Comparison of ENCODE assay signal across 15 mouse cellular contexts in genomic region chr5:39841186-39841585, GRCm38 (mm10).
DNase-seq lines count a peak whose midpoint lies in the region; ATAC-seq and TF ChIP-seq lines count a peak whose summit lies in the region.
"Had no signal": no experiment of that assay in that cellular context is flagged by ENCODE, and none has a peak within 500 bp of the region (broad histone marks: within the 10 kb centered on the region; RNA-seq: fewer than 3 reads in every experiment).

No protein-coding gene starts in this region.

- no peak for TF ChIP-seq EP300 in stomach, postnatal 0 days (optimal IDR thresholded peaks at IDR 0.05)

- no peaks in the 10 kb centered on the region for H3K9me3 ChIP-seq in stomach, postnatal 0 days (ENCODE audit: control insufficient read depth, low read length)
- H3K9me3 ChIP-seq in forebrain, embryonic 15.5 days = no peaks in the 10 kb centered on the region
- H3K9me3 ChIP-seq: embryonic facial prominence, embryonic 12.5 days; limb, embryonic 13.5 days; lung, embryonic 15.5 days; midbrain, embryonic 13.5 days had no signal

- intact Hi-C loops in heart, postnatal 25 days (cut with DNase I) = no loop called here

- TF ChIP-seq CTCF in stomach, postnatal 0 days (IDR thresholded peaks at IDR 0.05; ENCODE audit: low read depth) = no peak

- no peaks in the 10 kb centered on the region for H3K4me1 ChIP-seq in stomach, postnatal 0 days (replicated peaks; ENCODE audit: control insufficient read depth, insufficient read depth)
- H3K4me1 ChIP-seq in forebrain, embryonic 15.5 days = no peaks in the 10 kb centered on the region
- H3K4me1 ChIP-seq: embryonic facial prominence, embryonic 12.5 days; limb, embryonic 13.5 days; lung, embryonic 15.5 days; midbrain, embryonic 13.5 days had no signal

- no peak for ATAC-seq in stomach, postnatal 0 days (ENCODE audit: low FRiP score, low TSS enrichment)
- no peak for ATAC-seq in forebrain, embryonic 15.5 days (replicated peaks)
- ATAC-seq: forebrain, postnatal 0 days; hindbrain, embryonic 16.5 days; midbrain, embryonic 13.5 days had no signal

- H3K9ac ChIP-seq in stomach, postnatal 0 days (ENCODE audit: low read length) = no peak overlapping the region
- H3K9ac ChIP-seq in forebrain, embryonic 15.5 days (replicated peaks) = no peak overlapping the region
- H3K9ac ChIP-seq: embryonic facial prominence, embryonic 12.5 days; forebrain, postnatal 0 days; limb, embryonic 13.5 days; lung, embryonic 15.5 days; midbrain, embryonic 13.5 days had no signal

- peak overlapping the region; percentile 49; the same call in 1 of the 2 replicates for H3K27ac ChIP-seq in stomach, postnatal 0 days (replicated peaks)
- H3K27ac ChIP-seq in forebrain, embryonic 15.5 days (replicated peaks) = no peak overlapping the region
- H3K27ac ChIP-seq: embryonic facial prominence, embryonic 12.5 days; limb, embryonic 13.5 days; lung, embryonic 15.5 days; midbrain, embryonic 13.5 days had no signal

- DNase-seq in adrenal gland, postnatal 36 days = peak; percentile 1 to 18
- DNase-seq in adrenal gland, postnatal 14 days = no peak
- DNase-seq in lung, postnatal 36 days = peak; percentile 4
- no peak for DNase-seq in lung, postnatal 10 days
- peak; percentile 52 for DNase-seq in heart, postnatal 25 days (ENCODE audit: low spot score)
- no peak for DNase-seq in stomach, postnatal 0 days (ENCODE audit: low spot score)
- DNase-seq in thymus, postnatal 25 days = no peak
- DNase-seq: forebrain, postnatal 0 days; right cerebral cortex, postnatal 14 days had no signal

- 74% methylated on average over 3 of the region's 3 CpGs for WGBS in stomach, postnatal 0 days
- whole genome bisulfite sequencing in forebrain, embryonic 15.5 days = 45% methylated on average over 3 of the region's 3 CpGs

- no peaks in the 10 kb centered on the region for H3K36me3 ChIP-seq in stomach, postnatal 0 days (ENCODE audit: control insufficient read depth, insufficient read depth, low read length)
- H3K36me3 ChIP-seq in forebrain, embryonic 15.5 days = no peaks in the 10 kb centered on the region
- H3K36me3 ChIP-seq: embryonic facial prominence, embryonic 12.5 days; limb, embryonic 13.5 days; lung, embryonic 15.5 days; midbrain, embryonic 13.5 days had no signal

- no peak overlapping the region for H3K4me3 ChIP-seq in stomach, postnatal 0 days (ENCODE audit: low read depth, low read length)
- no peak overlapping the region for H3K4me3 ChIP-seq in forebrain, embryonic 15.5 days
- H3K4me3 ChIP-seq: embryonic facial prominence, embryonic 12.5 days; limb, embryonic 13.5 days; lung, embryonic 15.5 days; midbrain, embryonic 13.5 days had no signal

- H3K27me3 ChIP-seq in stomach, postnatal 0 days (ENCODE audit: control insufficient read depth, insufficient read depth, low read length) = no peaks in the 10 kb centered on the region
- H3K27me3 ChIP-seq in forebrain, embryonic 15.5 days = no peaks in the 10 kb centered on the region
- H3K27me3 ChIP-seq: embryonic facial prominence, embryonic 12.5 days; limb, embryonic 13.5 days; lung, embryonic 15.5 days; midbrain, embryonic 13.5 days had no signal

- H3K4me2 ChIP-seq in stomach, postnatal 0 days (replicated peaks; ENCODE audit: low read depth) = no peak overlapping the region
- no peak overlapping the region for H3K4me2 ChIP-seq in forebrain, embryonic 15.5 days (replicated peaks)
- H3K4me2 ChIP-seq: embryonic facial prominence, embryonic 12.5 days; limb, embryonic 13.5 days; lung, embryonic 15.5 days; midbrain, embryonic 13.5 days had no signal

Comparison
In these comparisons a context has a peak if more than half of its experiments do, and no peak if none do; other contexts are left out.
1. DNase-seq: peak in adrenal gland, postnatal 36 days (2 of 2), lung, postnatal 36 days (single experiment) and heart, postnatal 25 days (single experiment); none in adrenal gland, postnatal 14 days (single experiment), lung, postnatal 10 days (single experiment), stomach, postnatal 0 days (single experiment) and thymus, postnatal 25 days (single experiment).